Mouse (Mus musculus) midbrain, postnatal 0 days (tissue): ENCODE measurements around the gene Haus2. TPM values are rescaled to one million over a fixed set of nuclear protein-coding genes. Genes with fewer than 3 reads are reported as not detected.

Experiments used
- ATAC-seq: fragments of 200-750 bp; cut with Nextera tagmentation; 2 replicates; pipeline ENCODE4 v1.8.0; 2017; ENCODE audit warnings: moderate number of reproducible peaks, mild to moderate bottlenecking, moderate TSS enrichment, moderate library complexity; ENCODE audit not compliant: low FRiP score
- DNase-seq: peaks from one replicate; pipeline ENCODE4 v3.0.0-alpha.2; 2015; ENCODE audit warnings: low spot score
- H3K27ac ChIP-seq: fragments of 300-500 bp; sonication (generic); 2 replicates; pipeline ENCODE4 v1.5.1; 2014; ENCODE audit warnings: low read depth, mild to moderate bottlenecking, low read length, mixed read lengths
- H3K27me3 ChIP-seq: fragments of 300-500 bp; sonication (generic); 2 replicates; pipeline ENCODE4 v1.6.1; 2014; ENCODE audit warnings: low read length, control low read depth, mixed read lengths; ENCODE audit not compliant: insufficient read depth
- H3K36me3 ChIP-seq: fragments of 300-500 bp; sonication (generic); 2 replicates; pipeline ENCODE4 v1.6.1; 2014; ENCODE audit warnings: low read length, control low read depth, mixed read lengths; ENCODE audit not compliant: insufficient read depth
- H3K4me1 ChIP-seq: fragments of 300-500 bp; sonication (generic); 2 replicates; pipeline ENCODE4 v1.6.1; 2014; ENCODE audit warnings: mild to moderate bottlenecking, control low read depth, antibody characterized with exemption, low read length, mixed read lengths; ENCODE audit not compliant: insufficient read depth
- H3K4me2 ChIP-seq: fragments of 300-500 bp; sonication (generic); 2 replicates; pipeline ENCODE4 v1.6.1; 2014; ENCODE audit warnings: low read depth, mild to moderate bottlenecking, low read length, mixed read lengths; ENCODE audit not compliant: poor library complexity, severe bottlenecking
- H3K4me3 ChIP-seq: fragments of 300-500 bp; sonication (generic); 2 replicates; pipeline ENCODE4 v1.5.1; 2014; ENCODE audit warnings: low read depth, mild to moderate bottlenecking, low read length, moderate library complexity
- H3K9ac ChIP-seq: fragments of 300-500 bp; sonication (generic); replicated peaks from 2 replicates; pipeline ENCODE4 v1.6.1; 2014; ENCODE audit warnings: mild to moderate bottlenecking, low read length, moderate library complexity, mixed read lengths; ENCODE audit not compliant: poor library complexity, severe bottlenecking
- H3K9me3 ChIP-seq: fragments of 300-500 bp; sonication (generic); 2 replicates; pipeline ENCODE4 v1.6.1; 2016; ENCODE audit warnings: low read length, control low read depth
- CTCF ChIP-seq: IDR thresholded peaks from 2 replicates; pipeline ENCODE4 v1.5.1; 2016; ENCODE audit warnings: antibody characterized with exemption, mild to moderate bottlenecking
- WGBS: fragments of 180-500 bp; shearing (Covaris S2); extraction: QIAGEN DNeasy Blood & Tissue Kit; methylation state at CpG from one replicate; pipeline ENCODE4 v1.1.7; 2014; 5-methylcytosine and 5-hydroxymethylcytosine counted together
- polyA plus RNA-seq: library from polyadenylated mRNA; unstranded; fragments of >200 nt; fragmentation: Nextera tagmentation; extraction: Ambion mirVana; gene quantifications from 2 replicates; pipeline ENCODE4 v1.2.1, GENCODE M21; 2015
- total RNA-seq: library from RNA; depleted of rRNA; stranded (reverse); fragments of >200 nt; gene quantifications from 2 replicates; pipeline ENCODE4 v1.2.3, GENCODE M21; 2014

Gene Haus2
- total and polyA plus RNA-seq, 2 experiments from 2014 or later = 24.8 to 32.2 TPM

DNA sequence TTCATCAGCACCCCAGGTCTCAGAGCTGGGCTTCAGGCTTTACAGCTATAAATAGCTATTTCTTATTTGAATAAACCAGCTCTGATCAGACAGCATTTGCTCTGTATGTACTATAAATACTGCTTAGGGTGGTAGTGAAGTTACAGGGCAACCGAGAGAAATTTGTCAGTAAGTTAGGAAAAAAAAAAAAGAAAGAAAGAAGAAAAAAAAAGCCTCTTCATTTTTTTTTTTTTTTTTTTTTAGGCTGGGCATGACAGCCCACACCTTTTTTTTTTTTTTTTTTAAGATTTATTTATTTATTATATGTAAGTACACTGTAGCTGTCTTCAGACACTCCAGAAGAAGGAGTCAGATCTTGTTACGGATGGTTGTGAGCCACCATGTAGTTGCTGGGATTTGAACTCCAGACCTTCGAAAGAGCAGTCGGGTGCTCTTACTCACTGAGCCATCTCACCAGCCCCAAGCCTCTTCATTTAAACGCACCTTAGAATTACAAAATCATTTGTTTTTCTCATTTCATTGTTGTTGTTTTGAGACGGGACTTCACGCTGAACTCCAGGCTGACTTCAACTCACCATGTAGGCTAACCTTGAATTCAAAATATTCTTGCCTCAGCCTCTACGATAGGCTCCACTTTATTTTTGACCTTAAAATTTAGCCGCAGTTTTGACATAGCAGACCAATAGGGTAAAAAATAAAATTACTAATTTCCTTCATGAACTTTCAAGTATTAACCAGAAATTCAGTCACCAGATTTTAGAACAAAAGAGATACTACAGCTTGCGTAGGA is 19.1 kb downstream of the Haus2 start:
- Histone ChIP-seq H3K4me3 (peak overlapping the region; percentile 63), H3K4me2 (peak overlapping the region; percentile 32), H3K36me3 (no peaks in the 10 kb centered on the region), H3K9ac (no peak overlapping the region), H3K27ac (no peak overlapping the region), H3K27me3 (no peaks in the 10 kb centered on the region), H3K9me3 (no peaks in the 10 kb centered on the region), H3K4me1 (0 out of 2 replicates have a peak, but pooled peaks cover 5% of the 10 kb centered on the region)
- WGBS = 29% methylated on average over 10 of the region's 10 CpGs
- ATAC-seq (no peak), DNase-seq (peak; percentile 6)
- no peak for TF ChIP-seq CTCF

DNA sequence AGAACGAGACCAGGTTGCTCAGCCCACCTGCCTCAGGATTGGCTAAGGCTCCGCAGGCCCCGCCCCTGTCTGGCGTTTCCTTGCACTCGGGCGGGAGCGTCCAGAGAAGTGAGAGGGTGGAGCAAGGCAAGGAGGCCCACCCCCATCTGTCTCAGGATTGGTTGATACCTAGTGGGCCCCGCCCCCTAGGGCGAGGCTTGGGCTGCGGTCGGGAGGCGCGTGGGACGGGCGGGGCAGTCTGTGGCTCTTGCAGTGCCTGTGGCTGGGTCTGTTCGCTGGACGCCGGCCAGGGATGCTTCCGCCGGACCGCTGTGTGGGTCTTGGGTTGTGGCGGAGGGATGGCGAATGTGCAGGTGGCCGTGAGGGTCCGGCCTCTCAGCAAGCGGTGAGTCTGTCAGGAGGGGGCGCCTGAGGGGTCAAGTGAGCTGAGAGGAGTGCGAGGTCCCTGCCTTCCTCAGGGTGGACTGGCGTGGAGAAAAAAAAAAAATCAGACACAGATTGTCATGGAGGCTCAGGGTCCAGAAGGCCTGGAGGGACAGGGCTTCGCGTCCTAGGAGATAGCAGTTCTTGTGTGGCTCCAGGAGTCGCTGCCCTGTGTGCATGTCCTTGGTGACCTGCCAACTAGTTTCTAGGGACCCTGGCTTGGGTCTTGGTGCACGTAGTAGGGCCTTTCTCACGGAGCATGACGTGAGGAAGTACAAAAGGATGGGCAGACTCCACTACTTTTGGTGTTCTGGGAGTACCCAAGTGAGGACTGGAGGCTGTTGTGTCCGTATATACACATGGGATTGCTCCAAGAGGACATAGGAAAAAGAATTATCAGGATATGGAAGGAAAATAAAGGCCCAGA is 19.9 kb downstream of the Haus2 start, which contains the start of gene Stard9:
Stard9 (plus strand) TSS at position 236 of the 850 bp plus-strand sequence.
- Histone ChIP-seq H3K4me3 (peak within 1 kb of the TSS; percentile 63), H3K4me2 (peak within 1 kb of the TSS; percentile 75), H3K4me1 (0 out of 2 replicates have a peak, but pooled peaks cover 5% of the 10 kb centered on the region), H3K36me3 (no peaks in the 10 kb centered on the region), H3K9me3 (no peaks in the 10 kb centered on the region), H3K27me3 (no peaks in the 10 kb centered on the region), H3K27ac (peak within 1 kb of the TSS; percentile 43; the same call in 1 of the 2 replicates), H3K9ac (peak within 1 kb of the TSS; percentile 60)
- ATAC-seq = peak; percentile 100
- 2% methylated on average over 33 of the region's 36 CpGs for WGBS
- peak; percentile 100 for DNase-seq
- peak; percentile 34; the same call in 1 of the 2 replicates for TF ChIP-seq CTCF

DNA sequence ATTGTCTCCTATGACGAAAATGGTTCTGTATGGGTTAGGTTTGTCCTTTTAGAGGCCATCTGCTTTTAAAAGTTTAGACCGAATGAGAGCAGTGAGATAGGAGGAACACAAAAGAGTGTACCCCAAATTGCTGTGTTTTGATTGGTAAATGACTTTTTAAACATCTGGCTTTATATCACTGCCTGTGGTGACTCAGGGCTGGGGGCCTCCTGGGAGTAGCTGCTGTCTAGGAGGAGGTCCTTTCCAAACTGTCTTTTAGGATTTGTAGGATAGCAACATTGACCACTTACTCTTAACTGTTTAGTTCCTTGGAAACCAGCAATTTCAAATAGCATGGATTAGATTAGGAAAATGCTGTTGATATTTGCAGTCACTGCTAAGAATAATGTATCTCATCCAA is 21.1 kb downstream of the Haus2 start:
- ATAC-seq = no peak
- 81% methylated on average over 2 of the region's 2 CpGs for WGBS
- H3K9ac ChIP-seq = no peak overlapping the region

DNA sequence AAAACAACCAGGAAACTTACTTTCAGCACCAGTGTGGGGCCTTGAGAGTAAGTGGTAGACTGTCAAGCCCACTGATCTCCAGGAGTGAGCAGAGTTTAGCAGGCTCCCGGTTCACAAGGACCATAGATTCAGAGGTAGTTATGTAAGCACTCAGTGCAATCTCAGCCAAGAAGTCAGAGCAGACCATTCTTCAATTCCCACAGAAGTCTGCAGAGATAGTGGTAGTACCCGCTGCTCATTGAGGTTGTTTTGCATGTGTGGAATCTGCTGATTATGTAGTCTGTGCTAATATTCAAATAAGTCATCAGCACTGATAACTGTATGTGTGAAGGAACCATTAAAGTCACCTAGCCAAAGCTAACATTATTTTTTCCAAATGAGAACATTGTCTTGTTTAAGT is 21.5 kb downstream of the Haus2 start:
- Histone ChIP-seq H3K4me2 (no peak overlapping the region), H3K27ac (no peak overlapping the region), H3K36me3 (peaks cover 4% of the 10 kb centered on the region; the same call in 1 of the 2 replicates), H3K9ac (no peak overlapping the region), H3K27me3 (no peaks in the 10 kb centered on the region), H3K9me3 (no peaks in the 10 kb centered on the region), H3K4me1 (0 out of 2 replicates have a peak, but pooled peaks cover 5% of the 10 kb centered on the region), H3K4me3 (no peak overlapping the region)
- ATAC-seq (no peak), DNase-seq (no peak)
- no peak for TF ChIP-seq CTCF
- WGBS = 71% methylated on average over 2 of the region's 2 CpGs

More for the DNA sequence above, 21.1 kb downstream of the Haus2 start:
- H3K4me3 ChIP-seq = no peak overlapping the region
- DNase-seq = no peak
- no peaks in the 10 kb centered on the region for H3K27me3 ChIP-seq
- 0 out of 2 replicates have a peak, but pooled peaks cover 5% of the 10 kb centered on the region for H3K4me1 ChIP-seq
- H3K9me3 ChIP-seq = no peaks in the 10 kb centered on the region
- H3K27ac ChIP-seq = no peak overlapping the region
- no peak for TF ChIP-seq CTCF
- H3K36me3 ChIP-seq = peaks cover 4% of the 10 kb centered on the region; the same call in 1 of the 2 replicates
- no peak overlapping the region for H3K4me2 ChIP-seq

DNA sequence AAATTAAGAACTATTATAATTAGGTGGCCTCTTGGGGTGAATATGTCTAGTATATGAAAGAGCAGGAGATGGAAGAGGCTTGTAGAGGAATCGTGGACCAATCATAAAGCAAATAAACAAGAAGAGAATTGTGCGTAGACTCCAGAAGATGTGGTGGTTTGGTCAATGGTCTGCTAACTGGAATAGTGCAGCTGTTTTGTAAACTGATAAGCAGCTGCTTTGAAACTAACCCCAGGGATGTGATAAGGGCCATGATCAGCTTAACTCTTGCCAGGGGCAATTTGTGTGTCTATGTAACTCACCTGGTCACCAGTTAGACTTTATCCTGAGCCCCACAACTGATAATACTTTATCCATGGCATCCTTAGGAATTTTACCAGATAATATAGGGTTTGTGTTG is 22.3 kb downstream of the Haus2 start:
- ATAC-seq = no peak
- 89% methylated on average over 2 of the region's 2 CpGs for WGBS

More for the DNA sequence above, 22.3 kb downstream of the Haus2 start:
- Histone ChIP-seq H3K9ac (no peak overlapping the region), H3K27ac (no peak overlapping the region), H3K9me3 (no peaks in the 10 kb centered on the region), H3K27me3 (no peaks in the 10 kb centered on the region), H3K36me3 (peaks cover 4% of the 10 kb centered on the region; the same call in 1 of the 2 replicates), H3K4me3 (no peak overlapping the region), H3K4me2 (no peak overlapping the region), H3K4me1 (0 out of 2 replicates have a peak, but pooled peaks cover 5% of the 10 kb centered on the region)
- no peak for TF ChIP-seq CTCF
- DNase-seq = no peak
